Mouse (Mus musculus) MEL (cell line): ENCODE measurements at regions not wholly inside any gene's neighbourhood (a gene's known extent, or its start where the extent isn't known, plus 50 kb on each side); places are given as distances from the start of the nearest gene placed in this dataset.

ENCODE experiments used
- GATA1 ChIP-seq: IDR thresholded peaks from 2 replicates; pipeline ENCODE4 v1.6.1; 2011; ENCODE audit warnings: low read depth, low read length, improper control_type of control experiment
- MAFK ChIP-seq: IDR thresholded peaks from 2 replicates; pipeline ENCODE4 v1.6.1; 2011; ENCODE audit warnings: low read depth, mild to moderate bottlenecking, low read length, improper control_type of control experiment, borderline replicate concordance
- POLR2A ChIP-seq, 2 experiments: IDR thresholded peaks; 2 replicates each; pipeline ENCODE4 v1.6.1; 2011 to 2012; ENCODE audit warnings: low read length in 2 of 2, mild to moderate bottlenecking in 2 of 2, control low read depth in 1 of 2, improper control_type of control experiment in 1 of 2, low read depth in 1 of 2, moderate library complexity in 1 of 2; ENCODE audit not compliant: control insufficient read depth in 1 of 2, insufficient read depth in 1 of 2, poor library complexity in 1 of 2
- TAL1 ChIP-seq: IDR thresholded peaks from 2 replicates; pipeline ENCODE4 v1.6.1; 2012; ENCODE audit warnings: mild to moderate bottlenecking, inconsistent platforms, low read length, moderate library complexity, mixed read lengths

GRCm38 (mm10) chr15:14251773-14252172 lies 1078.3 kb upstream of the Cdh6 start:
- TF ChIP-seq TAL1 (no peak), GATA1 (no peak), MAFK (no peak), POLR2A (IDR thresholded peaks at IDR 0.05; ENCODE audit: control insufficient read depth in 1 of 2, insufficient read depth in 1 of 2, low read depth in 1 of 2, low read length in 2 of 2, poor library complexity in 1 of 2) (no peak)
